ENCODE assay signal across 13 mouse cellular contexts in the genomic region with DNA sequence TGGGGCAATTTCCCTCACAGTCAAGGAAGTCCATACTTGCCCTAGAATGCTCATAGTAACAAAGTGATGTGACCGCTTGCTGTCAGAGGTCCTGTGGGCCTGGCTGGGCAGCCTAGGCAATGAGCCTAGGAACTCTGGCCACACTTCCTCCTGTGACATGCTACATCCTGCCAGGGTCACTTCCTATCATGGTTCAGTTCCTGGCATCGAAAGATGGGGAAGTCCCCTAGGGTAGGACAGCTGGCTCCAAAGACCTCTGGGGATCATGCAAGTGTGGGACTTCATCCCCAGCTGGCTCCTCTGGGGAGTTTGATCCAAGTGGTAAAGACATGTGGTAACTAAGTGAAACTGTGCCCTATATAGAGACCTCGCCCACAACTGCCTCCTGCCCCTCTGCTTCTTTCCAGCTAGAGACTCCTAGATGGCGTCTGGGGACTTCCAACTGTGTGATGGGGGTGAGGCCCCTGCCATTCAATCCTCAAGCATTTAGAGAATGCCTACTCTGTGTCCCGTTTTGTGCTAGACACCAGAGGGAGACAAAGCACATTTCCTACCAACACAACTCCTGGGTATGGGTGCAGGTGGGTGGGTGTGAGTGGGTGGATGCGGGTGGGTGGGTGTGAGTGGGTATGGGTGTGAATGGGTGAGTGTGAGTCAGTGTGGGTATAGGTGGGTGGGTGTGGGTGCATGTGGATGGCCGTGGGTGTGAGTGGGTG. TPM values are rescaled to one million over a fixed set of nuclear protein-coding genes. Genes with fewer than 3 reads are reported as not detected.
DNase-seq lines count a peak whose midpoint lies in the region; ATAC-seq lines count a peak whose summit lies in the region.
"Had no signal": no experiment of that assay in that cellular context is flagged by ENCODE, and none has a peak within 500 bp of the region (broad histone marks: within the 10 kb centered on the region; RNA-seq: fewer than 3 reads in every experiment).

No protein-coding gene starts in this region.

- H3K9me3 ChIP-seq in embryonic facial prominence, embryonic 14.5 days (ENCODE audit: control insufficient read depth, low read length) = no peaks in the 10 kb centered on the region
- H3K9me3 ChIP-seq in embryonic facial prominence, embryonic 10.5 days = no peaks in the 10 kb centered on the region
- H3K9me3 ChIP-seq in liver, embryonic 16.5 days (replicated peaks; ENCODE audit: control insufficient read depth, low read length) = no peaks in the 10 kb centered on the region
- H3K9me3 ChIP-seq in stomach, embryonic 16.5 days (replicated peaks; ENCODE audit: control insufficient read depth, low read length) = no peaks in the 10 kb centered on the region
- H3K9me3 ChIP-seq in hindbrain, embryonic 16.5 days (ENCODE audit: control insufficient read depth, low read length) = no peaks in the 10 kb centered on the region
- H3K9me3 ChIP-seq: embryonic facial prominence, embryonic 12.5 days; neural tube, embryonic 15.5 days had no signal

- no peak overlapping the region for H3K4me3 ChIP-seq in embryonic facial prominence, embryonic 14.5 days (ENCODE audit: low read depth, low read length)
- no peak overlapping the region for H3K4me3 ChIP-seq in embryonic facial prominence, embryonic 10.5 days
- no peak overlapping the region for H3K4me3 ChIP-seq in liver, embryonic 16.5 days (ENCODE audit: low read depth, low read length)
- H3K4me3 ChIP-seq in stomach, embryonic 16.5 days (replicated peaks; ENCODE audit: low read length) = no peak overlapping the region
- H3K4me3 ChIP-seq in hindbrain, embryonic 16.5 days (ENCODE audit: low read length) = no peak overlapping the region
- H3K4me3 ChIP-seq: embryonic facial prominence, embryonic 12.5 days; neural tube, embryonic 15.5 days had no signal

- H3K27me3 ChIP-seq in embryonic facial prominence, embryonic 14.5 days (replicated peaks; ENCODE audit: control insufficient read depth, insufficient read depth, low read length) = no peaks in the 10 kb centered on the region
- no peaks in the 10 kb centered on the region for H3K27me3 ChIP-seq in embryonic facial prominence, embryonic 10.5 days (replicated peaks; ENCODE audit: low read depth, poor library complexity, severe bottlenecking)
- no peaks in the 10 kb centered on the region for H3K27me3 ChIP-seq in liver, embryonic 16.5 days (ENCODE audit: control insufficient read depth, insufficient read depth, low read depth, low read length)
- no peaks in the 10 kb centered on the region for H3K27me3 ChIP-seq in stomach, embryonic 16.5 days (ENCODE audit: control insufficient read depth, insufficient read depth, low read length)
- H3K27me3 ChIP-seq in hindbrain, embryonic 16.5 days (replicated peaks; ENCODE audit: control insufficient read depth, insufficient read depth, low read length) = no peaks in the 10 kb centered on the region
- H3K27me3 ChIP-seq: neural tube, embryonic 15.5 days had no signal

- H3K4me1 ChIP-seq in embryonic facial prominence, embryonic 14.5 days (ENCODE audit: control insufficient read depth, insufficient read depth, low read length) = no peaks in the 10 kb centered on the region
- H3K4me1 ChIP-seq in embryonic facial prominence, embryonic 10.5 days = 0 out of 2 replicates have a peak, but pooled peaks cover 3% of the 10 kb centered on the region
- no peaks in the 10 kb centered on the region; the same call in 1 of the 2 replicates for H3K4me1 ChIP-seq in liver, embryonic 16.5 days (ENCODE audit: control insufficient read depth, low read depth, low read length)
- no peaks in the 10 kb centered on the region for H3K4me1 ChIP-seq in stomach, embryonic 16.5 days (ENCODE audit: control insufficient read depth, insufficient read depth, low read length)
- no peaks in the 10 kb centered on the region for H3K4me1 ChIP-seq in hindbrain, embryonic 16.5 days (ENCODE audit: control insufficient read depth, insufficient read depth, low read depth, low read length)
- H3K4me1 ChIP-seq: embryonic facial prominence, embryonic 12.5 days; neural tube, embryonic 15.5 days had no signal

- 56% methylated on average over 7 of the region's 7 CpGs for WGBS in embryonic facial prominence, embryonic 14.5 days
- whole genome bisulfite sequencing in embryonic facial prominence, embryonic 10.5 days = 63% methylated on average over 7 of the region's 7 CpGs
- 31% methylated on average over 7 of the region's 7 CpGs for WGBS in liver, embryonic 16.5 days (ENCODE audit: insufficient replicate concordance)
- WGBS in stomach, embryonic 16.5 days = 58% methylated on average over 7 of the region's 7 CpGs
- WGBS in hindbrain, embryonic 16.5 days = 66% methylated on average over 7 of the region's 7 CpGs

- peak; percentile 41; the same call in 1 of the 2 replicates for ATAC-seq in embryonic facial prominence, embryonic 14.5 days (ENCODE audit: low read depth)
- ATAC-seq in liver, embryonic 16.5 days (ENCODE audit: low read depth) = peak; percentile 71
- ATAC-seq in stomach, embryonic 16.5 days (ENCODE audit: insufficient read depth, low FRiP score) = 0 out of 2 replicates have a peak, but pooled peaks have one; percentile 37
- no peak for ATAC-seq in hindbrain, embryonic 16.5 days
- ATAC-seq: CD4-positive, CD25-positive, alpha-beta regulatory T cell, adult 4 months had no signal

- H3K4me2 ChIP-seq in embryonic facial prominence, embryonic 14.5 days (ENCODE audit: low read depth, low read length) = no peak overlapping the region
- no peak overlapping the region for H3K4me2 ChIP-seq in liver, embryonic 16.5 days (ENCODE audit: low read depth, low read length)
- no peak overlapping the region for H3K4me2 ChIP-seq in stomach, embryonic 16.5 days (ENCODE audit: low read depth, low read length)
- H3K4me2 ChIP-seq in hindbrain, embryonic 16.5 days (ENCODE audit: low read length) = no peak overlapping the region
- H3K4me2 ChIP-seq: embryonic facial prominence, embryonic 12.5 days; lung, embryonic 14.5 days; neural tube, embryonic 15.5 days had no signal

- H3K9ac ChIP-seq in embryonic facial prominence, embryonic 14.5 days (ENCODE audit: low read depth, low read length) = no peak overlapping the region
- no peak overlapping the region for H3K9ac ChIP-seq in liver, embryonic 16.5 days (ENCODE audit: low read depth, low read length)
- no peak overlapping the region for H3K9ac ChIP-seq in stomach, embryonic 16.5 days (ENCODE audit: low read length)
- no peak overlapping the region for H3K9ac ChIP-seq in hindbrain, embryonic 16.5 days (ENCODE audit: low read depth, low read length)
- H3K9ac ChIP-seq: embryonic facial prominence, embryonic 12.5 days; lung, embryonic 14.5 days; neural tube, embryonic 15.5 days had no signal

- H3K36me3 ChIP-seq in embryonic facial prominence, embryonic 14.5 days (ENCODE audit: control insufficient read depth, insufficient read depth, low read length) = no peaks in the 10 kb centered on the region
- H3K36me3 ChIP-seq in embryonic facial prominence, embryonic 10.5 days (replicated peaks) = no peaks in the 10 kb centered on the region
- no peaks in the 10 kb centered on the region for H3K36me3 ChIP-seq in liver, embryonic 16.5 days (ENCODE audit: control insufficient read depth, insufficient read depth)
- H3K36me3 ChIP-seq in stomach, embryonic 16.5 days (ENCODE audit: control insufficient read depth, insufficient read depth, low read length) = no peaks in the 10 kb centered on the region
- H3K36me3 ChIP-seq in hindbrain, embryonic 16.5 days (ENCODE audit: control insufficient read depth, insufficient read depth, low read length) = no peaks in the 10 kb centered on the region
- H3K36me3 ChIP-seq: embryonic facial prominence, embryonic 12.5 days; neural tube, embryonic 15.5 days had no signal

- no peak for DNase-seq in embryonic facial prominence, embryonic 14.5 days (ENCODE audit: low spot score)
- no peak for DNase-seq in embryonic facial prominence, embryonic 10.5 days (ENCODE audit: low spot score)
- peak; percentile 50 to 51 for DNase-seq in lung, adult 18-20 months
- no peak for DNase-seq in lung, postnatal 14 days
- no peak for DNase-seq in embryo, embryonic 11 days
- DNase-seq: adrenal gland, postnatal 25 days; lung, embryonic 14.5 days had no signal

- H3K27ac ChIP-seq in embryonic facial prominence, embryonic 14.5 days (replicated peaks; ENCODE audit: low read depth, low read length) = no peak overlapping the region
- H3K27ac ChIP-seq in embryonic facial prominence, embryonic 10.5 days (replicated peaks) = no peak overlapping the region
- peak overlapping the region; percentile 80 for H3K27ac ChIP-seq in liver, embryonic 16.5 days (ENCODE audit: low read length)
- H3K27ac ChIP-seq in stomach, embryonic 16.5 days (ENCODE audit: low read length) = no peak overlapping the region
- H3K27ac ChIP-seq in hindbrain, embryonic 16.5 days (ENCODE audit: low read depth, low read length) = no peak overlapping the region
- H3K27ac ChIP-seq: embryonic facial prominence, embryonic 12.5 days; neural tube, embryonic 15.5 days had no signal

RNA-seq across cellular contexts. Expression of a gene that starts 18.7 kb away (rescaled TPM):
- 2.7 and 2.9 TPM in 2 replicates for polyA plus RNA-seq in embryonic facial prominence, embryonic 14.5 days (2014; fragmentation: Nextera tagmentation; extraction: Ambion mirVana)
- polyA plus RNA-seq in embryonic facial prominence, embryonic 10.5 days (2016; fragmentation: Nextera tagmentation; extraction: Ambion mirVana) = 1.2 TPM in 2 replicates
- polyA plus RNA-seq in liver, embryonic 16.5 days (2015; fragmentation: Nextera tagmentation; extraction: Ambion mirVana) = 0.37 and 0.52 TPM in 2 replicates
- 0.51 and 1.0 TPM in 2 replicates for polyA plus RNA-seq in stomach, embryonic 16.5 days (2015; fragmentation: Nextera tagmentation; extraction: Ambion mirVana)
- polyA plus RNA-seq in hindbrain, embryonic 16.5 days (2015; fragmentation: Nextera tagmentation; extraction: Ambion mirVana) = 0.58 and 1.4 TPM in 2 replicates
- polyA plus RNA-seq: CD4-positive, CD25-positive, alpha-beta regulatory T cell, adult 4 months had no signal

RNA-seq across cellular contexts. Expression of a gene that starts 23.8 kb away (rescaled TPM):
- polyA plus RNA-seq in embryonic facial prominence, embryonic 14.5 days (2014; fragmentation: Nextera tagmentation; extraction: Ambion mirVana) = 11.6 and 12.1 TPM in 2 replicates
- polyA plus RNA-seq in embryonic facial prominence, embryonic 10.5 days (2016; fragmentation: Nextera tagmentation; extraction: Ambion mirVana) = 1.3 and 1.4 TPM in 2 replicates
- 10.1 and 11.7 TPM in 2 replicates for polyA plus RNA-seq in liver, embryonic 16.5 days (2015; fragmentation: Nextera tagmentation; extraction: Ambion mirVana)
- 6.2 and 6.7 TPM in 2 replicates for polyA plus RNA-seq in stomach, embryonic 16.5 days (2015; fragmentation: Nextera tagmentation; extraction: Ambion mirVana)
- 4.3 and 5.3 TPM in 2 replicates for polyA plus RNA-seq in hindbrain, embryonic 16.5 days (2015; fragmentation: Nextera tagmentation; extraction: Ambion mirVana)

RNA-seq across cellular contexts. Expression of a gene that starts 52.8 kb away (rescaled TPM):
- 0.06 and 0.07 TPM in 2 replicates for polyA plus RNA-seq in embryonic facial prominence, embryonic 14.5 days (2014; fragmentation: Nextera tagmentation; extraction: Ambion mirVana)
- 0.36 and 0.38 TPM in 2 replicates for polyA plus RNA-seq in embryonic facial prominence, embryonic 10.5 days (2016; fragmentation: Nextera tagmentation; extraction: Ambion mirVana)
- polyA plus RNA-seq in liver, embryonic 16.5 days (2015; fragmentation: Nextera tagmentation; extraction: Ambion mirVana) = not detected in 2 replicates
- not detected in 2 replicates for polyA plus RNA-seq in stomach, embryonic 16.5 days (2015; fragmentation: Nextera tagmentation; extraction: Ambion mirVana)
- polyA plus RNA-seq in hindbrain, embryonic 16.5 days (2015; fragmentation: Nextera tagmentation; extraction: Ambion mirVana) = 1.8 and 2.0 TPM in 2 replicates
- polyA plus RNA-seq: CD4-positive, CD25-positive, alpha-beta regulatory T cell, adult 4 months; lung, embryonic 14.5 days had no signal

Comparison
In these comparisons a context has a peak if more than half of its experiments do, and no peak if none do; other contexts are left out.
1. DNase-seq: peak in lung, adult 18-20 months (2 of 2); none in embryonic facial prominence, embryonic 14.5 days (single experiment), embryonic facial prominence, embryonic 10.5 days (single experiment), lung, postnatal 14 days (single experiment) and embryo, embryonic 11 days (single experiment).